Mouse (Mus musculus): ENCODE measurements at regions not wholly inside any gene's neighbourhood (a gene's known extent, or its start where the extent isn't known, plus 50 kb on each side); places are given as distances from the start of the nearest gene placed in this dataset.

- H3K27ac ChIP-seq (ENCODE audit: low read depth) = no peak overlapping the region
- TF ChIP-seq CTCF (IDR thresholded peaks at IDR 0.05; ENCODE audit: low read depth) = no peak
- H3K36me3 ChIP-seq (ENCODE audit: insufficient read depth) = no peaks in the 10 kb centered on the region
- no peaks in the 10 kb centered on the region for H3K9me3 ChIP-seq (ENCODE audit: low read depth, low read length)
- WGBS = 40% methylated on average over 1 of the region's 1 CpGs
- DNase-seq (no peak), ATAC-seq (ENCODE audit: insufficient read depth) (no peak)
- H3K4me2 ChIP-seq = no peak overlapping the region
- no peak overlapping the region for H3K9ac ChIP-seq
- H3K4me3 ChIP-seq (ENCODE audit: low read depth, low read length) = no peak overlapping the region
- no peaks in the 10 kb centered on the region for H3K4me1 ChIP-seq (ENCODE audit: insufficient read depth)
- H3K27me3 ChIP-seq (ENCODE audit: insufficient read depth, low read length) = no peaks in the 10 kb centered on the region
Measured at GRCm38 (mm10) chr15:90343771-90344170, 119.7 kb downstream of the Alg10b start.

- TF ChIP-seq CTCF (IDR thresholded peaks at IDR 0.05; ENCODE audit: low read depth) = no peak
- H3K4me3 ChIP-seq (ENCODE audit: low read depth, low read length) = no peak overlapping the region
- no peak overlapping the region for H3K4me2 ChIP-seq
- 56% methylated on average over 4 of the region's 4 CpGs for WGBS
- H3K9me3 ChIP-seq (ENCODE audit: low read depth, low read length) = no peaks in the 10 kb centered on the region
- DNase-seq = no peak
- H3K27ac ChIP-seq (ENCODE audit: low read depth) = no peak overlapping the region
- no peaks in the 10 kb centered on the region for H3K36me3 ChIP-seq (ENCODE audit: insufficient read depth)
- no peaks in the 10 kb centered on the region for H3K4me1 ChIP-seq (ENCODE audit: insufficient read depth)
- H3K27me3 ChIP-seq (ENCODE audit: insufficient read depth, low read length) = no peaks in the 10 kb centered on the region
- H3K9ac ChIP-seq = no peak overlapping the region
- ATAC-seq (ENCODE audit: insufficient read depth) = no peak
Measured at GRCm38 (mm10) chr15:90344956-90345355, 120.8 kb downstream of the Alg10b start.

- Histone ChIP-seq H3K36me3 (ENCODE audit: insufficient read depth) (no peaks in the 10 kb centered on the region), H3K9me3 (ENCODE audit: low read depth, low read length) (no peaks in the 10 kb centered on the region), H3K4me2 (no peak overlapping the region), H3K4me1 (ENCODE audit: insufficient read depth) (no peaks in the 10 kb centered on the region), H3K4me3 (ENCODE audit: low read depth, low read length) (no peak overlapping the region), H3K27ac (ENCODE audit: low read depth) (no peak overlapping the region), H3K9ac (no peak overlapping the region), H3K27me3 (ENCODE audit: insufficient read depth, low read length) (no peaks in the 10 kb centered on the region)
- DNase-seq (no peak), ATAC-seq (ENCODE audit: insufficient read depth) (no peak)
- TF ChIP-seq CTCF (IDR thresholded peaks at IDR 0.05; ENCODE audit: low read depth) = no peak
- WGBS = 26% methylated on average over 9 of the region's 9 CpGs
Measured at GRCm38 (mm10) chr15:90346162-90346561, 122.1 kb downstream of the Alg10b start.

GRCm38 (mm10) chr15:90346757-90347156 lies 122.6 kb downstream of the Alg10b start:
- Histone ChIP-seq H3K4me1 (ENCODE audit: insufficient read depth) (no peaks in the 10 kb centered on the region), H3K9me3 (ENCODE audit: low read depth, low read length) (no peaks in the 10 kb centered on the region), H3K27ac (ENCODE audit: low read depth) (no peak overlapping the region), H3K27me3 (ENCODE audit: insufficient read depth, low read length) (no peaks in the 10 kb centered on the region), H3K4me3 (ENCODE audit: low read depth, low read length) (no peak overlapping the region), H3K4me2 (no peak overlapping the region), H3K36me3 (ENCODE audit: insufficient read depth) (no peaks in the 10 kb centered on the region), H3K9ac (no peak overlapping the region)
- TF ChIP-seq CTCF (IDR thresholded peaks at IDR 0.05; ENCODE audit: low read depth) = no peak
- no peak for ATAC-seq (ENCODE audit: insufficient read depth)
- WGBS = 63% methylated on average over 9 of the region's 9 CpGs
- no peak for DNase-seq

- H3K27ac ChIP-seq (ENCODE audit: low read depth) = no peak overlapping the region
- H3K4me2 ChIP-seq = no peak overlapping the region
- H3K9me3 ChIP-seq (ENCODE audit: low read depth, low read length) = no peaks in the 10 kb centered on the region
- H3K9ac ChIP-seq = no peak overlapping the region
- DNase-seq (no peak), ATAC-seq (ENCODE audit: insufficient read depth) (no peak)
- WGBS = 84% methylated on average over 3 of the region's 3 CpGs
- no peak overlapping the region for H3K4me3 ChIP-seq (ENCODE audit: low read depth, low read length)
- TF ChIP-seq CTCF (IDR thresholded peaks at IDR 0.05; ENCODE audit: low read depth) = no peak
- no peaks in the 10 kb centered on the region for H3K27me3 ChIP-seq (ENCODE audit: insufficient read depth, low read length)
- no peaks in the 10 kb centered on the region for H3K36me3 ChIP-seq (ENCODE audit: insufficient read depth)
- no peaks in the 10 kb centered on the region for H3K4me1 ChIP-seq (ENCODE audit: insufficient read depth)
Measured at GRCm38 (mm10) chr15:90351898-90352297, 127.8 kb downstream of the Alg10b start.

GRCm38 (mm10) chr15:90365656-90366055 lies 141.5 kb downstream of the Alg10b start:
- TF ChIP-seq CTCF (IDR thresholded peaks at IDR 0.05; ENCODE audit: low read depth) = no peak
- no peak for ATAC-seq (ENCODE audit: insufficient read depth)

GRCm38 (mm10) chr15:90377959-90378358 lies 153.8 kb downstream of the Alg10b start:
- ATAC-seq (ENCODE audit: insufficient read depth) = no peak
- Histone ChIP-seq H3K4me1 (ENCODE audit: insufficient read depth) (no peaks in the 10 kb centered on the region), H3K36me3 (ENCODE audit: insufficient read depth) (no peaks in the 10 kb centered on the region), H3K9me3 (ENCODE audit: low read depth, low read length) (no peaks in the 10 kb centered on the region), H3K4me2 (no peak overlapping the region), H3K27me3 (ENCODE audit: insufficient read depth, low read length) (no peaks in the 10 kb centered on the region), H3K9ac (no peak overlapping the region), H3K4me3 (ENCODE audit: low read depth, low read length) (no peak overlapping the region), H3K27ac (ENCODE audit: low read depth) (no peak overlapping the region)
- no peak for TF ChIP-seq CTCF (IDR thresholded peaks at IDR 0.05; ENCODE audit: low read depth)
- no peak for DNase-seq
- 83% methylated on average over 2 of the region's 2 CpGs for WGBS

More at GRCm38 (mm10) chr15:90365656-90366055, 141.5 kb downstream of the Alg10b start:
- H3K4me1 ChIP-seq (ENCODE audit: insufficient read depth) = no peaks in the 10 kb centered on the region
- no peaks in the 10 kb centered on the region for H3K9me3 ChIP-seq (ENCODE audit: low read depth, low read length)
- no peak for DNase-seq
- no peak overlapping the region for H3K4me2 ChIP-seq
- no peaks in the 10 kb centered on the region for H3K36me3 ChIP-seq (ENCODE audit: insufficient read depth)
- H3K27me3 ChIP-seq (ENCODE audit: insufficient read depth, low read length) = no peaks in the 10 kb centered on the region
- H3K9ac ChIP-seq = no peak overlapping the region
- no peak overlapping the region for H3K4me3 ChIP-seq (ENCODE audit: low read depth, low read length)
- H3K27ac ChIP-seq (ENCODE audit: low read depth) = no peak overlapping the region

- whole genome bisulfite sequencing = 88% methylated on average over 3 of the region's 3 CpGs
- no peak for ATAC-seq (ENCODE audit: insufficient read depth)
- H3K27me3 ChIP-seq (ENCODE audit: insufficient read depth, low read length) = no peaks in the 10 kb centered on the region
Measured at GRCm38 (mm10) chr15:90396961-90397360, 172.8 kb downstream of the Alg10b start.

More at GRCm38 (mm10) chr15:90396961-90397360, 172.8 kb downstream of the Alg10b start:
- no peak overlapping the region for H3K9ac ChIP-seq
- no peaks in the 10 kb centered on the region for H3K4me1 ChIP-seq (ENCODE audit: insufficient read depth)
- H3K27ac ChIP-seq (ENCODE audit: low read depth) = no peak overlapping the region
- no peak overlapping the region for H3K4me3 ChIP-seq (ENCODE audit: low read depth, low read length)
- no peaks in the 10 kb centered on the region for H3K36me3 ChIP-seq (ENCODE audit: insufficient read depth)
- no peak for DNase-seq
- no peak for TF ChIP-seq CTCF (IDR thresholded peaks at IDR 0.05; ENCODE audit: low read depth)
- no peak overlapping the region for H3K4me2 ChIP-seq
- H3K9me3 ChIP-seq (ENCODE audit: low read depth, low read length) = no peaks in the 10 kb centered on the region
